Mouse (Mus musculus) c-Kit-negative CD71-positive TER-119-positive erythroid progenitor cells, embryonic 14.5 days (primary cell): ENCODE data around the gene Emp3.
A peak's percentile ranks its signal among the peaks of the same experiment; 100 is the strongest.
"Not testable (repeated sequence)": the region's sequence is repeated elsewhere in the genome, so short reads cannot be mapped to it uniquely, and the experiment has no call there.

Experiments used
- DNase-seq: peaks from one replicate; pipeline ENCODE4 v3.0.0-alpha.2; 2013; ENCODE audit warnings: low read depth, low spot score

The Emp3 gene

DNA sequence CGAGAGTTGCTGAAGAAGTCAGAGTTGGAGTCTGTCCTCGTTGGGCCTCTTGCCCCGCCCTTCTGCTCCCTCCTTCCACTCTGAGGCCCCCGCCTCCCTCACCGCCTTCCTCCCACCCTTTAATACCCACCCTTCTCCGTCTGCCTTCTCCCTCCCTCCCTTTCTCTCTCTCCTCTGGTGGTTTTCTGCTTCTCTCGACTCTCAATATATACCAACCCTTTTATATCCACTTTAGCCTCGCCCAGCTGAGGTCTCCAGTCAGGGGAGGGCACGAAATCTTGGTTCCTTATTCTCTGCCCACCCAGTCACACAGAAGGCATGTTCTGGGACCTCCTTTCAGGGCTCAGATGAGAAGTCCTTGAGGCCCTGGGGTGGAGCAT, at the start of gene Emp3:
Gene Emp3, minus strand, starts transcription at position 163 of the 380 bp plus-strand sequence.
- DNase-seq = no peak

DNA sequence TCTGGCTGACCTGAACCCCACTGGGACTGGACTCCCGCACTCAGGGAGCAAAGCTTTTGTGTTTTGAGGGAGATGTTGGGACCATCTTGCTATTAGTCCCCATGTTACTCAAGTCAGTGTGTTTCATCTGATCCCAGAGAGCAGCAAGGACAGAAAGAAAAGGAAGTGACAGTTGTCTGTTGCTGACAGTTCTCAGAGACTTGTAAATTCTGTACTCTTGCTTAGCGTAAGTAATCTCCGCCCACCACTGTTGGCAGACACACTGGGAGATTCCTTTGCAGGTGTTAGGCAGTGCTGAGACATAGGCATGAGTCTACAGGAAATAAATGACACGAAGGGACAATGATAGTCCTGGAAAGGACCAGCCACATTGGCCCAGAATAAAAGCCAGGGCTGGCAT, 35.4 kb upstream of the Emp3 start:
- no peak for DNase-seq

DNA sequence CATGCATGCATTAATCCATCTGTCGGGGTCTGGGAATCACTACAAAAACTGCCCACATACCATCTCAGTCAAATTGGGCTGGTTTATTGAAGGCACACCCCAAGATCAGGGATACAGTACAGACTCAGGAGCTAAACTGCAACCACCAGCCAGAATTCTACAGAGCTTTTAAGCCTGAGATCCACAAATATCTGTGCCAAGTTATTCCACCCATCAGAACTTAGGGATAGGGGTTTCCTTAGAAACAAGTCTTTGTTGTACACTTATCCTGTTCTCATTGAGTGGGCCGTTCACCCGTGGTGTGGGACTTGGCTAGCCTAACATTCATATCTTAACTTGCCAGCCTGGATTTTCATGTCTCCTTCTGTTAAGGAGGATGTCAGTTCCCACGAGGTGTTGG, 27.9 kb upstream of the Emp3 start:
- no peak for DNase-seq

DNA sequence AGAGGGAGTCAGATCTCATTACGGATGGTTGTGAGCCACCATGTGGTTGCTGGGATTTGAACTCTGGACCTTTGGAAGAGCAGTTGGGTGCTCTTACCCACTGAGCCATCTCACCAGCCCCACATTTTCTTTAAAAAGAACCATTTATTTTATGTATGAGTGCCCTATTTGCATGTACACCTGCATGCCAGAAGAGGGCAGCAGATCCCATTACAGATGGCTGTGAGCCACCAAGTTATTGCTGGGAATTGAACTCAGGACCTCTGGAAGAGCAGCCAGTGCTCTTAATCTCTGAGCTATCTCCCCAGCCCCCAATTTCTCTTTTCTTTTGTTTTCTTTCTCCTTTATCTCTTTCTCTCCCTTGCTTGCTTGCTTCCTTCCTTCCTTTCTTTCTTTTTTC, 22.1 kb upstream of the Emp3 start:
- DNase-seq = not testable (repeated sequence)

DNA sequence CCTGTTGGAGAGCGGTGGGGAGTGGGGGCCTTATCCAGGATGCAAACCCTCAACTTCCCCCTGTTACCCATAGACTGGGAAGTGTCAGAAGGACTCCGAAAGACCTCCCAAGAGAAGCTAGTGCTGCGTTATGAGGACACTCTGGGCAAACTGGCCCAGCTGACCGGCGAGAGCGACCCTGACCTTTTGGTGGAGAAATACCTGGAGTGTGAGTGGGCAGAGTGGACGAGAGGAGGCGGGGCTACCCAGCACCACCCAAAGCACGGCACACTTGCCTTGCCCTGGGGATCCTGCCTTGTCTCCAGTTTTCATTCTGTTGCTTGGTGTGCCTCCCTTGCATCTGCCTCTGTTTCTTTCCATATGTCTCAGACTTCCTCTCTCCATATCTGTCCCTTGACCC, 20.8 kb upstream of the Emp3 start:
- DNase-seq = no peak

DNA sequence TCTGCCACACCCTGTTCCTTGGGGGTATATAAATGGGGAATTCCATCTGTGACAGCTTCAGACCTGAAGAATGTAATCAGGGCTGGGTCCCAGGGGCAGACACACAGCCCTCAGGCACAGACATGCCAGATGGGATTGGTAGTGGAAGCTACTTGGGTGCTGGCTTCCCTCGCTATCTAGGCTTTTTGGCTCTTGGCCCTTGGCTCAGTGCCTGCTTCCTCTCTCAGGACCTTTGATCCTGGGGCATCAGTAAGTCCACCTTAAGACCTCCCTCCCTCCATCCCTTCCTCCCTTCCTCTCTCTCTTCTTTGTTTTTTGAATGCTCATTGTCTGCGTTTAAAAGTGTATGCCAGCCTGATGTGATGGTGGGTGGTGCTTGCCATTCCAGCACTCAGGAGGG, 18.6 kb upstream of the Emp3 start:
- no peak for DNase-seq

DNA sequence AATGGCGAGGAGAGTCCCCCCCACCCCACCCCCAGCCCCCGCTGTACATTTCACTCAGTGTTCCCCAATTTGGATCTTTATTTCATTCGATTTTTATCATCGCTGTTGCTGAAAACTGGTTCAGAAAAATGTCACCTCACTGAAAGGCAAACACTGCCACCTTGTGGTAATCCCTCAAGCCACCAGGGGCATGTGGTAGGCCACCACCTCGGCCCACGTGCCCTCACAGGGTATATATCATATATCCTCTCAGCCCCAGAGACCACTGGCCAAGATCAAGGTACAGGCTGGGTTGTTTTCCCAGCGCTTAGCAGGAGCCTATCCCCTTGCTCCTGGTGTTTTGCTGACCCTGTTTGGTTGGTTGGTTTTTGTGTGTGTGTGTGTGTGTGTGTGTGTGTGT, 13.9 kb upstream of the Emp3 start:
- no peak for DNase-seq

DNA sequence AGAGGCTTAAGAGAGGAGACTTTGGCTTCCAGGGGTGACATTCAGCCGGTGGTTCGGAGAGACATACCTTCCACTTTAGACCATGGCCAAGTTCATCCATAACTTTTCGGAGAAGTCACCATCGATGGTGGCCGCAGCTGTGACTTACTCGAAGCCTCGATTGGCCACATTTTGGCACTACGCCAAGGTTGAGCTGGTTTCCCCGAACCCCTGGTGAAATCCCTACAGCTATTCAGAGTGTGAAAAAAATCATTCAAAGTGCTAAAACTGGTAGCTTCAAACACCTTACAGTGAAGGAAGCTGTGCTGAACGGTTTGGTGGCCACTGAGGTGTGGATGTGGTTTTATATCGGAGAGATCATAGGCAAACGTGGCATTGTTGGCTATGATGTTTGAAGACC, 12.6 kb upstream of the Emp3 start:
- not testable (repeated sequence) for DNase-seq

DNA sequence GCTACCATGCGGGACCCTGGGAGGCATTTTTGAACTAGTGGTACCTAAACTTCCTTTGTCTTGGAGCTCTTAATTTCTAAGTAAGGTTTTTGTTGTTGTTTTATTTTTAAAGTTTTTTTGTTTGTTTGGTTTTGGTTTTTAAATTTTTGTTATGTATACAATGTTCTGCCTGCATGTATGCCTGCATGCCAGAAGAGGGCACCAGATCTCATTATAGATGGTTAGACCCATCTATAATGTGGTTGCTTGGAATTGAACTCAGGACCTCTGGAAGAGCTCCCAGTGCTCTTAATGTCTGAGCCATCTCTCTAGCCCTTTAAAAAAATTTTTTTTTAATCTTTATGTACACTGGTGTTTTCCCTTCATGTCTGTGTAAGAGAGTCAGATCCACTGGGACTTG, 8.5 kb upstream of the Emp3 start:
- no peak for DNase-seq

DNA sequence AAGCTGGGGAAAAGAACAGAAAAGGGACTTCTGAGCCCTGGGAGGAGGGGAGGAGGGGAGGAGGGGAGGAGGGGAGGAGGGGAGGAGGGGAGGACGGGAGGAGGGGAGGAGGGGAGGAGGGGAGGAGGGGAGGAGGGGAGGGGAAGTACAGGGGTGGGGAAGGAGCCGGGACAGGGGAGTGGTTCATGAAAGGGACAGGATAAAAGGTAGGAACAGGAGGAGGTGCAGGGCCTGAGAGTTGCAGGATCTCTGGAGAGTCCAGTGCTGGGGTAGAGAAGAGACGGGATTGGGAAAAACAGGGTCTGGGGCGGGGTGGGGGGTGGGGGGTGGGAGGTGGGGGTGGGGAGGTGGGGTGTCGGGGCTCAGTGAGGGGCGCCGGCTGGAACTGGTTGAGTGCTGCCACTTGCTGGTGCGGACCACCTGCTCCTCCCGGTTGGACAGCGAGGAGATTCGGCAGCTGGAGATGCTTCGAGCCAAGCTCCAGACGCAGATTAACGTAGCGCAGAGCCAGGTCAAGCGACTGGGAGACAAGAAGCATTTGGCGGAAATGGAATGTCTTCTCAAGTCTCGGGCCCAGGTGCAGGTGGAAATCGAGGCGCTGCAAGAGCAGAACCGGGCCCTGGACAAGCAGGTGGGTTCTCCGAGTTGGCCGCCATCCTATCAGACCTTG, 7.6 kb upstream of the Emp3 start:
- DNase-seq = no peak

DNA sequence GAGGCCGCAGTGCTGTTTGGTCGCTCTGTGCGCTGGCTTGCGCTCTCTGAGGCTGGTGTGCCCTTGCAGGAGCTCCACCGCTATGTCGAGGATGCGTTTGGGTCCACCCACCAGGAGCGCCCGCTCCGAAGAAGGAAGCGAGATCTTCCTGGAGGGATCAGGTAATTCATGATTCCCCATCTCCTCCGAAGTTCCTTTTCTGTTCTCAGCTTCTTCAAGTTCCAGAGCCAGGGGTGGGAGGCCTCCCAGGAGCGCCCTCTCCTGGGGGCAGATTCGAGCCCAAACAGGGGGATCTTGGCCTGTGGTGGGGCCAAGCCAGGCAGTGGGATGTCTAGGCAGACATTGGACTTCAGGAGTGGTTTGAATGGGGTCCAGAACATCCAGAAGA, 3.2 kb upstream of the Emp3 start:
- no peak for DNase-seq

DNA sequence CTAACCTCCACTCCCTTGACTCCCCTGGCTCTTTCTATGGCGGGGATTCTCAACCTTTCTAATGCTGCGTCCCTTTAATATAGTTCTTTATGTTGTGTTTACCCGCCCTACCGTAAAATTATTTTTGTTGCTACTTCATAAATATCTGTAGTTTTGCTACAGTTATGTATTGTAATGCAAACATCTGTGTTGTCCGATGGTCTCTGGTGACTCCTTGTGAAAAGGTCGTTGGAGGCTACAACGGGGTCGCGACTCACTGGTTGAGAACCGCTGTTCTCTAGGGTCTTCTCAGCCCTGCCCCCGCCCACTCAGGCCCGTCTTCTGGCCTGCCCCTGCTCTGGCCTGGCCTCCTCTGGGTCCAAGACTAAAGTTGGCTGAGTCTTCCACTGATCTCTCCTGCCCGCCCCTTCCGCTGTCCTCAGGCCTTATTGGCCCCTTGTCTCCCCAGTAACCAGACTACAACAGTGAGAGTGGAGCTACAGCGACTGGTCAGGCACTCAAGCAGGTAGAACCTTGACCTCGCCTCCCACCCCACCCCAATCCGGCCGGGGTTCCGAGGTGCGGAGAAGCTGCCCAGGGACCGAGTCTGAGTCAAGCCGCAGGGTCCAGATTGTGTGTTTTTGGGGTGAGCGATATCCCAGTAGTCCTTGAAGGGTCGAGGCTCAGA, 2.7 kb upstream of the Emp3 start, which contains the start of gene Ccdc114:
Gene Ccdc114, plus strand, starts transcription at position 311 of the 667 bp plus-strand sequence.
- no peak for DNase-seq

DNA sequence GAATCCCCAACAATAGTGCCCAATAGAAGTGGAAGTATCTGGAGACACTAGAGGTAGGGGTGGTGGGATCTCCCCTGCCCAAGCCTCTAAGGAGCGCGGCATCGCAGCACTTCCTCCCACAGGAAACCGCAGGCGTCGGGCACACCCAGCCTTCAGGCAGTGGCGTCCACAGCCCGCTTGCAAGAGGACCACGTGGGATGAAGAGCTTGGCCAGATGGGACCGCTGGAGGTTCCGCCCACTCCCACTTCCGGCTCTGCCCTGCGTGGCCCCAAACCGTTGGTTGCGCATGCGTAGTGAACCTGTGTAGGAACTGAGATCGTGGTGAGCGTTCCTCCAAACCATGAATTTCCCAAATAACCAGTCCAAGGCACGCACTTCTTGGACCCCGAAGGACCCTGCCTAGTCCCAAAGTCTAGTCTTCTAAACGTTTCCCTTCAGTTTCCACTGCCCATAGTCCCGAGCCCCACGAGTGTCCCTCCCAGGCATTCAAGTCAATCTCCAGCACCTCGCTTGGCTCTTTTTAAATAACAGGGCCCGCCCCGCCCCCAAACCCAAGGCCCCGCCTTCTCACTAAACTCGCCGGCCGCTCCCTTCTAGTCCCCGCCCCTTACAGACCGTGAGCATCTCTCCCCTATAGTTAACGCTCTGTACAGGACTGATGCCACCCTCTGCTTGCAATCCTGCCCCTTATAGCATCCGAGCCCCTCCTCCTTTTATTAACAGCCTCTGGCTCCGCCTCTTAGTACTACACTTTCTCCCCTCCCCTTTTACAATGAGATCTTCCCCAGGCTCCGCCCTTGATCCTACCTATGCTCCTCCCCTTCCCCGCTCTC, 1.9 kb upstream of the Emp3 start:
- DNase-seq = peak; percentile 77

DNA sequence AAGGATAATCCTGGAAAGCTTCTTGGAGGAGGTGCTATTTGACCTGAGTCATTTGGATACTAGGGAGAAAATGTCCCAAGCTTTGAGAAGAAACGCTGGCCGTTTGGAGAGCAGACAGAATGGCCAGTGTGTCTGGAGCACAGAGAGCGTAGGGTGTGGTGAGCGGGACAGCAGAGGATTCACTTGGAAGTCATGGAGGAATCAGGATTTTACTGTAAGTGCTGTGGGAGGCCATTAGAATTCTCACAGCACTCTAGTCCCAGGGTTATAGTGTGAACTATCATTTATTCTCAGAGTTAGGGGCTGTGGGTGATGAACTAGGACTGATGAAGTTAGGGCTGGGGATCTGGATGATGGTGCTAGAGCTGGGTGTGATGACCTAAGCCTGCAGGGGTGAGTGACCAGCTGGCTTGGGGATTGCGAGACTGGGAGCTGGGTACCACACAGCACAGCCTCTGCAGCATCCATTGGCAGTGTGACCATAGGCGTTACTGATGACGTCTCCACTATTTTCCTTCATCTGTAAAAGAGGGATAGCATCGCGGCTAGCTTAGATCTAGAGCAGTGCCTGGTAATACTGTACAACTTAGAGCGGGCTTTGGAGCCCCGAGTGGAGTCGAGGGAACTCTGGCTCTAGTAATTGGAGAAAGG, 871 bp upstream of the Emp3 start:
- DNase-seq = no peak

DNA sequence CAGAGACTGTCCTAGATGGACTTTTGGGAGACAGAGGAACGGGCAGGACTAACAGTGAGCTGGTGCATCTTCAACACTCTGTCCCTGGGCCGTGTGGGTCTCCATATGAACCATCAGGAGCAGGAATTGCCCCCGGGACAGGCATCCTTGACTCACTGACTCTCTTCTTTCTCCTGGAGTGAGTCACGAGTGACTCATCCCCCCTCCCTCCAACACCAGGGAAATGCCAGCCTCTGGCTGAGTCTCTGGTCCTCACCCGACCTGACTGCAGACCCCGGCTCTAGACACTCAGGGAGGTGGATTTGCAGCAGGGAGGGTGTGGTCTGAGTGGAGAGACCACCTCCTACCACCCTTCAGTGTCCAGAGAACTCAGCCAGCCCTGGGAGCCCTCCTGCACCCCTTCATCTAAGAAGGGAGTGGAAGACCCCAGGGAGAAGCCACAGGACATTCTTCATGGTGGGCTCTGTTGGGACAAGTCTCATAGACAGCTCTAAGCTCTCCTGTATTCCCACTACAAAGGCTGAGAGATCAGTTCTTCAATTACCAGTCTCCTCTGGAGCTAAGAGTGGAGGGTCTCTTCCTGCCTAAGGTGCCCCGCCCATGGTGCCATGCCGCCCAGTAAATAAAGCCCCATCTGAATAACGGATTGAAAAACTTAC, 492 bp downstream of the Emp3 start:
- no peak for DNase-seq

DNA sequence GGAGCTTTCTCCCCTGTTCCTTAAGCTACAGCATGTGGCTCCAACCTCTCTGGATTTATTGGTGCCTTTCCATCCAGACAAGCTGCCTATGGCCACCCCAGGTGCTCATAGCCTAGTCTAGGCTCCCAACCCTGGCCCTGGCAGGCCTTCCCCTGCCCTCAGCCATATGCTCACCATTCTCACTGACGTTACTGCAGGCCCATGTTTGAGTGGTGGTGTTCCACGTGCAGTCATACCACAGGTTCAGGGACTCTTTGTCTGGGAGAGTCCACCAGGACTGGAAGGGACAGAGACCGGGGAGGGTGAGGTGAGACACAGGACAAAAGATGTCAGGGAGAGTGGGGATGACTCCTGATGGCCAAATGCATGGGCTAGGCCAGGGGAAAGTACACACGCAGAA, 1.4 kb downstream of the Emp3 start:
- no peak for DNase-seq

DNA sequence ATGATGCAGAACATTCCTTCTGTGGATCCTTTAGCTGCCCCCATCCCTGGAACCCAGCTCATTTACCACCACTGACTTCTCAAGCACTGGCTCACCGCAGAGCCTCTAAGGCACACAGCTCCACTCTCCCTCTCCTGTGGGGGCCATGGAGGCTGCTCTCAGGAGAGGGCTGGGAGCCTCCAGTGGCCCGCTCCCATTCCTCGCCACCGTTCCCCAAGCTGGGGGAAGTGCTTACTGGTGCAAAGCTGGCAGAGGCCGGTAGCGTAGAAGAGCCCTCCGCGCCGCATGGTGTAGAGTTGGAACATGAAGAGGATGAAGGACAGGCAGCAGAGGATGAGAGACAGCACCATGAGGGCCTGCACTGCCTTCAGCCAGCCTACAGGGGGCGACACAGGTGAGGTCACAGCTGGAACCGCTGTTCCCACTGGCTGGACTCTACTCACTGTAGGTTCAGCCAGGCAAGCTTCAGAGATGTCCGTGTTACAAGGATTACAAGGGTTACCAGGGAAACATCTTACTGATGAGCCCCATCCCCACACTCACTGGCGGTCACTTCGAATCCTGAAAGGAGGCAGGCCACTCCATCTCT, 2.0 kb downstream of the Emp3 start:
- DNase-seq = no peak

DNA sequence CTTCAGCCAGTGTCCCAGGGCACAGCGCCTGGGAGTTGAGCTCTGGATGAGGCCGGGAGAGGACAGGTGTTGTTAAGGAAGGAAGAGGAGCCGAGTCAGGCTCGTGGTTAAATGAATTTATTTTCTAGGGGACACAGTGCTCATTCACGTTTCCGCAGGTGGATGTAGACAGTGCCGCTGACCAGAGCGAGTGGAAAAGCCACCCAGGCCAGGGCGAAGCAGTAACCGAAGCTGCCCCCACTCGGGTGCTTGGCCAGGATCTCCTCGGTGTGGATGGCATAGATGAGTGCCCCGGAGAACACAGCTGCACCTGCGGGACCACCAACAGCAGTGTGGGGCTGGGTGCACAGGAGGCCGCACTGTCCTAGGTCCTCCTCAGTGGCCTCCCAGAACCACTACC, 3.3 kb downstream of the Emp3 start:
- DNase-seq = no peak

DNA sequence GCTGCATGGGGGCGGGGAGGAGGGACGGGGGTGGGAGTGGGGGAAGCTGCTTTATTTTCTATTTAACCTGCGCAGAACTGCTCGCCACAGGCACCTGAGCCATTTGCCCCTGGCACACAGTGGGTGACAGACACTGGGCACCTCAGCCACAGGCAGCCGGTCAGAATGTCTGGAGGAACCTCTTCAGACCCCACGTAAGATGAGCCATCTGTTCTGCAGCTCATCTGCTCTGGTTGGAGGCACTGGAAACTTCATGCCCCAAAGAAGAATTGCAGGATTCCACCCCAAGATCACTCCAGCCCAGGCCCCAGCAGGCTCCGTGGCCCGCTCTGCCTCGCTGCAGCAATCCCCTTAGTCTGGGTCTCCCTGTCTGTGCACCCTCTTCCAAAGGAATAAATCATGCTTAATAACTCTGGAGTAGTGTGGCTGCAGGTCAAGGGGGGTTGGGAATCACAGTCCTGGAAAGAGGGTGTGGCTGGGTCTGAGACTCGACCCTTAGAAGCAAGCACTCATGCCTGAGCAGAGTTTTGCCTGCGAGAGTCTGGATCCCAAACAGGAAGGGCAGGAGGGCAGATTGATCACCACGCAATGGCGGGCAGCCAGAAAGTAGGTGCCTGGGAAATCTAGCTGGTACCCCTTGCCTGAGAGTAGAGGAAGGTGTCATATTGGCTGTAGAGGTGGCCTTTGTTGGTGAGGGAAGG, 4.0 kb downstream of the Emp3 start:
- DNase-seq = no peak
